Mouse (Mus musculus) frontal cortex, postnatal 25 days (tissue): ENCODE data around the gene Pam.
A peak's percentile ranks its signal among the peaks of the same experiment; 100 is the strongest.
"Not testable (repeated sequence)": the region's sequence is repeated elsewhere in the genome, so short reads cannot be mapped to it uniquely, and the experiment has no call there.

Experiments used
- DNase-seq, 2 experiments: peaks; one replicate each; pipeline ENCODE4 v3.0.0; 2022; ENCODE audit warnings: low spot score in 2 of 2

Gene Pam

DNA sequence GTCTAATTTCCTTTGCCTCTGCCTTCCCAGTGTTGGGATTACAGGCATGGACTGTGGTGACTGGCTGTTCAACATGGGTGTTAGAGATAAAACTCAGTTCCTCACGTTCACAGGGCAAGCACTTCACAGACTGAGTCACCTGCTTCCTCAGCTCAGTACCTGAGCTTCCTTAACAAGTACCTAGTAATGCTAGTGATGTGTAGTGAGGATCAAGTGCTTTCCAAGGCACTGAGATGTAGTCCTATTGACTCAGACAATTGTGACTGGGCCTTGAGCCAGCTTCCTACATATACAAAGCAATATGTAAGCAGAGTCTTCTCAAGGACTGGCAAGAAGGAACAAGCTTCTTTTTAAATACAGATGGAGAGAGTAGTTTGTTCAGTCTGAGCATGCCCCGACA, 131.7 kb downstream of the Pam start:
- no peak for DNase-seq

DNA sequence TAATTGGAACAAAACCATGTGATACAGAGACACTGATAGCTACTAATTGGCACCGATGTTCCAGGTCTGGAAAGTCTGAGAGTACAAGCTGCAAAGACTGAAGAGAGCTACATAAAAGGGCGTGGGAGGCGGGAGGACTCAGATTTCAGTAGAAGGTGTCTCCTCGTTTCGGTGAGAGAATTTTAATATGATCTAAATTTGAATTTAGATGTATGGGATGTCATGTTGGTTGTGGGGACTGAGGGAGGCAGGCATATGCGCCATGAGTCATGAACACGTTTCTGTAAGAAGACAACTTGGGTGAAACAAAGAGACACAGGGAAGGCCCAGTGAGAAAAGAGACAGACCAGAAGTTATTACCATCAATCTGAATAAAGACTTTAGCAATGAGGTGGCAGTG, 133.3 kb downstream of the Pam start:
- DNase-seq = peak in 1 of 2 experiments; percentile 36

DNA sequence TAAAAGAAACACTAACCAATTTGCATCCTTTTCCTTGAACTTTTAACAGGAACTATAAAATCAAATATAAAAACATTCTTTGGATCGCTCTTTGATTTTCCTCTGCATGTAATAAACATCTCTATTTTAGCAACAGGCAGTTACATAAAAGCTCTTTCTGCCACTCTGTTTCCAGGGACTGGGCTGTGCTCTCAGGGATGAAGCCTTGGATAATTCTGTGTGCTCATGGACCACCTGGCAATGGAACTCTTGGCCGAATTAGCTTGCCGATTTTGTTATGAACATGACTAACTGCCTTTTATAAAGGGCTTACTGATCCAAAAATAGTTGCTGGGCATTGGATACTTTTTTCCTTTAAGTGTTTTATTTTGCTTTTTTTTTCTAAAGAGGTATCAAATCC, 134.8 kb downstream of the Pam start:
- DNase-seq = no peak

DNA sequence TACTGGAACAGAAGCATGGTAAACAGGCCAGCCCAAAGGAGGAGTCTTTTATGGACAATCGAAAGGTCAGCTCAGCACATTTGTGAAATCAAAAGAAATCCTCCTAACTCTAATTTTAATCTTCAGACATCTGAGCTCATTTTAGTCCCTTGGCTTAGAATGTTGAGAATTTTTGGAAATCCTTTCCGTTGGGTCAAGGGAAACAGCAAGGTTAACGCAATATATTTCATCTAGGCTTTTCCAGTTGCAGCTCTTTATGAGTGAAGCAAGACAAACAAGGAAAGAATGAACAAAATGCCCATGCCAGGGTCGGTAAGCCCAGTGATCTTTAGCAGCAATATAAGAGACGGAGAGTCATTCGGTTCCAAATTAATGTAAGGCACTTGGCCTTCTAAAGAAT, 135.3 kb downstream of the Pam start:
- DNase-seq = no peak

DNA sequence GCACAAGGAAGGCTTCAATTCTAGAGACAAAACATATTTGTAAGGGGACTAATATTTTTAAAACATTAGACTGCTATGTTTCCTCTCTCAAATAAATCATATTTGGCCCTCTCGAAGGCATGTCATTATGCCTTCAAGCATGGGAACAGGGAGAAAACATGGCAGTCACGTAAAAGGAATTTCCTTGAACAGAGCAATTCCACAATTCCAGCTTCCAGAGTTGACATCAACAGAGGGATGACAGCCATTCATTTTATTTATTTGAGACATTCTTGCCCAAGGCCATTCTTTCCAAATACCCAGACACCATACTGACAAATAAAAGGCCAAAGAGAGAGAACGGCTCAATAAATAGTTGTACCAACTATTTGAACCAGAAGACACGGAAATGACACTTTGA, 136.7 kb downstream of the Pam start:
- DNase-seq = no peak

DNA sequence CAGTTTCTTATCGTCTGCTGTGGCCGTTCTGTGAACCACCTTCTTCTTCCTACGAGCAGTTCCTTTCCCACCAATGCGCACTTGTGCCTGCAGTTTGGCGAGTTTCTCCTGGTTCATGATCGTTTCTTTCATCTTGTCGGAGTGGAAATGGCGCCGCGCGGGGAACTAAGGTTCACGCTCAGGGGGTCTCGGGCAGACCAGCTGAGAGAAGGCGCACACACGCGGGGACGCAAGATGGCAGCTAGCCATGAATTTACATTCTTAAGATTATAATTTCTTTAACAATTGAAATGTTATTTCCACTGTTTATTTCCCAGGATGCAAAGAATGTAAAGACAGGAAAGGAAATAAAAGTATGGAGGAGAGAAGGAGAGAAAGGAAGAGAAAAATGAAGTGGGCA, 146.2 kb downstream of the Pam start:
- DNase-seq = not testable (repeated sequence)

DNA sequence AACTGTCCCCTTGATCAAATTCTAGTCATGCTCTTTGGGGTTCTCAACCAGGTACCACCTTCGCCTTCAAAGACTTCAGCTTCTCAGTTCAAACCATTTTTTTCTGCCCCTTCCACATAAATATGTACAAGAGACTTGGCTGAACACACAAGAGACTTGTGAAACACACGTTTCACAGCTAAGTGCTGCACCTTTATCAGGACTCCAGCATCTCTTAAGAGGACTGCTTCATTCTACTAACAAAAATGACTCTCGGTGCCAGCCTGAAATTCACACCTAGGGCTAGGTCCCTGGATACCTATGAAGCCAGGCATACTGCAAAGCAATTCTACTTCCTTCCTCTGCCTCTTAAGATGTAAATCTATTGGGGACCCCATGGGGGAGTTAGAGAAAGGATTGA, 148.3 kb downstream of the Pam start:
- DNase-seq = no peak

DNA sequence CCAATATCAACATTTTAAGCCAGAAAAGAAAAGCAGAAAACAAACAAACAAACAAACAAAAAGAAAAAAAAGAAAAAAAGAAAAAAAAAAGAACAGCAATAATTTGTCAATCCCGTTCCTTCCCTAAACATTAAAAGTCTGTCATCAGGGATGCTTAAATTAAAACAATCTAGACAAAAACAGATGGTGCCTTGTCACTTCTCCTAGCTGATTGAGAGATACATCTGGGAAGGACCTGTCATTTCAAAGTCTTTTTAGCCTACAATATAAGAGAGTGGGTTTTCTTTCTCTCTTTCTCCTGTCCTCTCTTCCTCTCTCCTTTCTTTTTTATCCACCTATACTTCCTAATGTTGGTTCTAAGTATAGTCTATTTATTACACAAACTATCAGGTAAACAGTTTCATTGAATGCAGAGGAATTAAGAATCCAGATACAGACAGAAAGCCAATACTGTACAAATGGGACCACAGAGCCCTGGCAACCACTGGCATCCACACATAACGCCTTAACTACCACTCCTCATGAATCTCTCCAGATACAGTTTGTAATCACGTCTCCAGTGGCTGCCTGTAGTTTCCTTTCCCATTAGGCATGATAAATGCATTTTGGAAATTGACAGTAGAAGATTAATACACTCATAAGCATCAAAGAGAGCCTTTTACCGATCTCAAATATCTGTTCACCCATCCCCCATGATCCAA, 151.4 kb downstream of the Pam start:
- no peak for DNase-seq

DNA sequence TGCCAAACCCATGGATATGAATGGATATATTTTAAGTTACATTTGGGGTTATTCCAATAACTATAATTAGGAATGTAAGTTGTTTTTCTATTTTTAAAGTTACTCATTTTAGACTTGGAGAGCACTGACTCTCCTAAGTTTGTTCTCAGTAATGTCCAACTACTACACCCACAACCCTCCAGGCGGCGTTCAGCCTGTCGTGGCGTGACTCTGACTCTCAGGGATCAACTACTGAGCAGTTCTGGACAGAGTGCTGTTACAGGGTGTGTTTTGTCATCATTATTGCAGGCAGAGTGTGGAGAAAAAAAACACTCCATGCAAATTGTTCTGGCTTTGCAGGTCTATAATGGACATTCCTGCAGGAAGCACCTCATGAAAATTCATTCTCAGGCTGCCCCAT, 152.0 kb downstream of the Pam start:
- DNase-seq = no peak

DNA sequence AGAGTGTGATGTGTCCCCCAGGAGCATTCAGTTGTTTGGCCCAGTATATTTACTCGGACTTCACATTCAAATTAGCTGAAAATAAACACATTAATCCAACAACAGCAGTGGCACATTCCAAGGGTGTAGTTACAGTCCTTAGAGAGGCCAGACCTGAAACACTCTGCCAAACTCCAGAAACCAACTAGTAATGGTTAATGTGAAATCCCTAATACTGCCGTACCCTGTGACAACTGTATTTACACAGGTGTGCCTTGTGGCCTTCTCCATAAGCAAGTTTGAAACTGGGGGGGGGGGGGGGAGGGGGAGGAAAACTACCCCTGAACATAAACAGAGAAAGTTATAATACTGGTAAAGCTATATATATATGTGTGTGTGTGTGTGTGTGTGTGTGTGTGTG, 152.5 kb downstream of the Pam start:
- no peak for DNase-seq

DNA sequence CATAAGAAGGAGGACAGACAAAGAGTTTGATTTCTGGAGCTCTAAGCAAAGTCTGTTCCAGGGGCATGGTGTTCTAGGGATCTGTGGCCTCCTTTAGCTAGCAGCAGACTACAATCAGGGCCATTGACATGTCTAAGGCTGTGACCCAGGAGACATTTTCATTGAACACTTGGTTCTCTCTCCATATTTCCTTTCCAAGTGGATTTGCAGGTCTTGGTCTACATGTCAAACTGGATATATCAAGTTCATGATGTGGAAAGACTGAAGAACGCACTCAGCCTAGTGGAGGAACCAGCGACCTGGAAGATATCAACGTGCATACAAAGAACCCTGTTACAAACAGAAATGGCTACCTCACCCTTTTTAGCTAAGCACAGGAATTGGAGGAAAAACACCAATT, 156.9 kb downstream of the Pam start:
- DNase-seq = no peak

DNA sequence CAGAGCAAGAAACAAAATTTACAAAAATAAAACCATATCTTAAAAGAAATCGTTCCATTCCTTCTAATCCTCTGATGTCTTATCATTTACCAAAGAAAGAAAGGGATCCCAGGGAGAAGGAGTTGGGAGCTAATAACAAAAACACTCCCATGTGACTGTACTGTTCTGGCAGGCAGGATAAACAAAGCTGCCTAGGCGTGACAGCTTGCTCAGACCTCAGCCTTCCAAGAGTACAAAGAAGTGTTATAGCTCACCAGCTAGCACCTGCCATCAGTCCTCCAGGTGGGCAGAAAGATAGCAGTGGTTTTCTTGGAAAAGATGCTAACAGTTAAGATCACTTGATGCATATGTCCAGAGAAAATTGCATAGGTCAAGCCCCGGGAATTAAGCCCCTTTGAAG, 157.4 kb downstream of the Pam start:
- DNase-seq = no peak

DNA sequence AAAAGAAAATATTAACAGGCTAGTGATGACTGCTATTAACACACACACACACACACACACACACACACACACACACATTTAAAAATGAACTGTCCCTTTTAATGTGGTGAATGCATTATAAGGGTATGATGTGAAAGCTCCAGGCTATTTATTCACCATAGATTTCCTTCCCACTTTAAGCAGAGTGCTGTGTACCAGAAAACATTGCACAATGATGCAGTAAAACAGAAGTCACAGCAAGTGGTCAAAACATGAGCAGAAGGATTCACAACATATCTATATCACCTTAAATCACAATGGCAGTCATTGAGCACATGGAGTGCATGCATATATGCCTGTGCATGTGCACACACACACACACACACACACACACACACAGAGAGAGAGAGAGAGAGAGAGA, 160.5 kb downstream of the Pam start:
- DNase-seq = no peak

DNA sequence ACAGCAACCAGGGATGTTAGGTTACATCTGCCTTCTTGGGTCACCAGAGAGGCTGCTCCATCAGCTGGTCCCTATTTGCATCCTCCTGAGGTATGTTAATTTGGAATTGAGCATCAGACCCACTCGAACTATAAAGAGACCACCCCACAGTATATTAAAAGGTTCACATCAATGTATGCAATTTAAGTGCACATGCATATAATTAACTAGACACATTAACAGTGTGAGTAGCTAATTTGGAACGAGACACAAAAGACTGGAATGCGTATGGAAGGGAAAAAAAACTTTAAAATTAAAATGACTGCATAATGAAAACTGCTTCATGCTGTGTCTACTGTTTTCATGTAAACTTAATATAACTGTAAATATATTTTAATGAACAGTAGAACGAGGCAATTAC, 164.2 kb downstream of the Pam start:
- no peak for DNase-seq

DNA sequence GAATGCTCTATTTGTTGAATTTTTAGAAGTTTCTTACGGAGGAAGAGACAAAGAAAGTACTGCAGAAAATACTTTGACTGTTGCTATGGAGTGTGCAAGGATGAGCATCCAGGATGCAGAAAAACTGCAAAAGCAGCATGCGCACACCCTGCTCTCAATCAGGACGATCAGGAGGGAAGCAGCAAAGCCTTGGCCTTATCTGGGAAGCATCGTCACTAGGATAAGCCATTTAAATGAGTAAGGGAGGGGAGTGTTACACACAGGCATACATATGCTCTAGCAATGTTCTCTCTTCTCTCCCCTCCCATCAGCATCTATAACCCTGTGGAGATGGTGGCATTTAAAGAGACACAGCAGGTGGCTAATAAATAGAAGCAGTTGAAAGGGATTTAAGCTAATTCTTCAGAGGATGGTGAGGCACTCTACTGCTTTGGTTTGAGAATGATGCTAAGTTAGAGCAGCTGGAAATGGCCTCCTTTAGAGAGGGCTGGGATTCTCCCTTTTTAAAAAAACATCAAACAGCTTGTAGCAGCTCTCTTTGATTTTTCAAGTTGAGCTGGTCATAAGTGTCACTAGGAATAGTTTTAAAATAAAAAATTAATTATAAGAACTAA, 165.9 kb downstream of the Pam start:
- DNase-seq = no peak

DNA sequence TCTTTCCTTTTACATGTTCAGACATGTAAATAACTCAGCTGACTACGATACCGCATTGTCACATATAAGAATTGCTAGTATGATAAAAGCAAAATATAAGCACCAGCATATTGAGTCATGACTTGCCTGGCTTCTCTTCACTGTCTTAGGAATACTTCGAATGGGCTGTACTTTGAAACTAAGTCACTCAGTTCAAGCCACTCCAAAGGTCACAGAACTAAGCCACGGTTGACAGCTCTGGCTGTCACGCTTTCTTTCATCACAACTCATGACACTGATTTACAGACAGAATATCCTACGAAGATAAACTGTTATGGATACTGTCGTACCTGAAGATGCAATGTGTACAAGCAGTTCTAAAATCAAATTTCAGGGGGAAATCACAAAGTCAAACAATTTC, 168.7 kb downstream of the Pam start:
- DNase-seq = no peak

DNA sequence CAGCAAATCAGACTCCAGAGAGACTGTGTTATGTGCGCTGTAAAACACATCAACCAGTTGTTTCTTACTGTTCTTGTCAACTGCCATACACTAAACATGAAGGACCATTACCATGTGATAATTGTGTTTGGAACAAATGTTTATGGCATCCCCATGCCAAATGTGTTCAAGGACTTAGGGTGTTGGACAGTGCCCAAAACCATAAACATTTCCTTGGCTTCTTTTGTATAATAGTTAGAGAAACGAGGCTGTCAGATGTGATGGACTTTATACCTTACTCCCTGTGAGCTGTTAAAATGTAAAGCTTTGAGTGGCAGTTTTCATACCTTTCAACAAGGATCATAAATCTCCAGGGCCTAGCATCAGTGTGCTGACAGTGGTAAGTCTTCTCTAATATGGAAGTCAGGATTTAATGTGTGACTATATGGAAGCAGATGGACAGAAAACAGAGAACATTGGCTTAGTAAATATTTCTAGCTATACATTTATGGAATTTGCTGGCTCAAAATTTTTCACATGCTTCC, 169.4 kb downstream of the Pam start:
- no peak for DNase-seq

DNA sequence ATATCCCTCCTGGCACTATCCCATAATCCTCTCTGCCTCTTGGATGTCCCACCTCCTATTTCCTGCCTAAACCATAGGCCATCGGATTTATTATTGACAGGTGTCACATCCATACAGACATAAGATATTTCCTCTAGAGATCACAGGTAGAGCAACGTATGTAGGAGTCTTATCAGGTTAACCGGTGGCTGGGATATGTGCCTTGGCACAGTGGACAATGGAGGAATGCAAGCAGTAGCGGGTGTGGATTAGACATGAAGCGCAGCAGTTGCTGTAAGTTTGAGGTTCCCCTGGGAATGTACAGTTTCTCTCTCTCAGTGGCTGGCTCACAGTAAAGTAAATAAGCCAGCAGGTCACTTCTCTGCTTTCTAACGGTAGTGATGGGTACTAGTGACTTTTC, 173.1 kb downstream of the Pam start:
- no peak for DNase-seq

DNA sequence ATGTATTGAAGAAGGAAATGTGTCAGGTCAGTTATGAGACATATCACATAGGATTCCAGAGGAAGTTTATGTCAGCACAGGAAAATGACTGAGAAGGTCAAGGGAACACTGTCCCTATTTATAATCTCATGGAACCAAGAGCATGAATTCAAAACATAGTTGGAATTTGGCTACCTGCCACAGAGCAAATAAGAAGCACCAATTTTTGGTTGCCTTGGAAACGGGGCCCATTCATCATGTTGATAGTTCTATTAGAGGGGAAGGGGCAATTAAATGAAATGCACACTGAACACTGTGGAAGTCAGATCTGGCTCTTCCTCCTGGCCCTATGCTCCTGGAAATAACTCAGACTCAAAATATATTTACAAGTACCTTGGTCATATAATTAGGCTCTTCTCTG, 173.6 kb downstream of the Pam start:
- DNase-seq = no peak

DNA sequence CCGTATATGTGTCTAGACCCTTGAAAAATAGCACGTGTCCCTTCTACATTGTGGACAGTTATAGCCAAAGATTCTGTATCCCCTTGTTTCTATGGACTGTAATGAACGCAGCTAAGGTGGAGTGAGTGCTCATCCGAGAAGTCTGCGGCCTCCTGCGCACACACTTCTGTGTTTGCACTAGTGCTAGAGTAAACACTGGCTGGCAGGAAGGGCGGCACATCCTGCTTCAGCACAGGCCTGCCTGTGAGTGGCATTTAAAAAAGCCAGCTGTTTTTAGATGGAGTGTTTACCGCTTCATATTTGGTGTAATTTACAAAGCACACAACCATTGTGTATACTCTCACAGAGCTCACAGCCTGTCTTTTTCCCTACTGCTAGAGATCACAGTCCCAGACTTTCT, 177.0 kb downstream of the Pam start:
- no peak for DNase-seq

DNA sequence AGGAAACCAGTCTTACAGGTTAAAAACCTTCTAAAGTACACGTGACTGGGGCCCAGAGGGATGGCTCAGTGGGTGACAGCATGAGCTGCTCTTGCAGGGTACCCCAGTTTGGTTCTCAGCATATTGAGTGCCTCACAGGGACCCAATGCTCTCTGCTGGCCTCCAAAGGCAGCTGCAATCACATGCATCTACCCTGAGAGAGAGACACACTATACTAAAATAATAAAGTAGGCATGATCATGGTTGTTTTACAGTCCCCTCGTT, 178.5 kb downstream of the Pam start:
- no peak for DNase-seq

DNA sequence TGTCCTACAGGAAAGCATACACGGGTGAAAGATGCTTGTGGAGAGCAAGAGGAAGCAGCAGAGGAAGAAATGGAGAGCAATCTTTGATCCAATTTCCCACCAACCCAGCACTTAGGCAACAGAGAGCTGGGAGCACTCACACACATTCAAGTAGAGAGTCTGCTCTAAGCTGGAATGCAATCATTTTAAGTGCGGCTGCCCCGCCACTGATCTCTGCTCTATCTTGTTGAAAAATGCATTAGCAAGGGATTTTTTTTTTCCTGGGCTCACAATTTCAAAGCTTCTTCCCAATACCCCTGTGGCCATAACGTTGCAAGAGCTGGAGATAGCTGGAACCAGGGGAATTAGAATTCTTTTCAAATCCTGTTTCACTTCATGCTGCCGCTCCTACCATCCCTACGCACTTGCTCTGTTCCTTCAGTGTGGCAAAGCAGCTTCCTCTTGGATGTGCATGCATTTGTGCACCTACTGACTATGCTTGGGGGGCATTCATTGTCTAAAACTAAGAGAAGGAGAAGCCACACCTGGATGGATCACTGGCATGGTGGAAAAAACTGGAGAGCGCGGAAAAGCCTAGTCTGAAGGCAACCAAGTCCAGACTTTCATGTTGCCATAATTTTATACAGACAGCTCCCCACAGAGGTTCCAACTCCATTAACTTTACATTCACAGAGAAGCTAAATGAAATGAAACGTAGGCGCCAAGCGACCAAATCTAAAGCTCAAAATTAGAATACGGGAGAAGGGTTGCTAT, 179.1 kb downstream of the Pam start:
- no peak for DNase-seq

DNA sequence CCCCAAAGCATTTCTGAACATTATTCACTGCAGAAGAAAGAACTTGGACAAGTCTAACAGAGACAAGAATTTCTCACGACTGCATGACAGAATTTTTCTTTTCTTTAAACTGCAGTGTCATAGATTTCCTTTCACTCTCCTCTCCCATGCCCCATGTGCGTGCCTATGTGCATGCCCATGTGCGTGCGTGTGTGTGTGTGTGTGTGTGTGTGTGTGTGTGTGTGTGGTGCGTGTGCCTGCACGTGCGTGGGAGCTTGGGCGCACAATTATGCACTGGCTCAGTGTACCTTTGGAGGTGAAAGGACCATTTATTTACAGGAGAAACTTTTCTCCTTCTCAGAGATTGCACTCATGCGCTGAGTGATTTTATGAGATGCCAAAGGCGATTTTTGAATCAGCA, 179.7 kb downstream of the Pam start:
- no peak for DNase-seq
